Mouse (Mus musculus) brain, embryonic 14.5 days (tissue): ENCODE results near the gene Snx17.

Experiments
- CTCF ChIP-seq: fragments of 200-500 bp; IDR thresholded peaks from 2 replicates; pipeline ENCODE4 v1.5.1; 2012; ENCODE audit warnings: inconsistent platforms, mild to moderate bottlenecking, moderate library complexity, borderline replicate concordance; ENCODE audit not compliant: insufficient read depth, insufficient read length; ENCODE audit errors: extremely low read depth
- POLR2A ChIP-seq: fragments of 200-500 bp; IDR thresholded peaks from 2 replicates; pipeline ENCODE4 v1.6.1; 2012; ENCODE audit warnings: mild to moderate bottlenecking, inconsistent platforms, borderline replicate concordance; ENCODE audit not compliant: poor library complexity, insufficient read depth, insufficient read length, severe bottlenecking; ENCODE audit errors: extremely low read depth

- TF ChIP-seq POLR2A (no peak), CTCF (no peak)
These were observed 11.4 kb downstream of the Snx17 start for GRCm38 (mm10) chr5:31204421-31204820.
